Mouse (Mus musculus) stomach, embryonic 14.5 days (tissue): ENCODE measurements at regions not wholly inside any gene's neighbourhood (a gene's known extent, or its start where the extent isn't known, plus 50 kb on each side); places are given as distances from the start of the nearest gene placed in this dataset.

Experiments used
- ATAC-seq: fragments of 200-750 bp; cut with Nextera tagmentation; 2 replicates; pipeline ENCODE4 v1.8.0; 2017; ENCODE audit warnings: low read depth, moderate TSS enrichment; ENCODE audit not compliant: insufficient number of reproducible peaks, insufficient read depth, low FRiP score
- H3K27ac ChIP-seq: fragments of 300-500 bp; sonication (generic); 2 replicates; pipeline ENCODE4 v1.5.1; 2014; ENCODE audit warnings: mild to moderate bottlenecking, low read length, moderate library complexity, mixed read lengths
- H3K27me3 ChIP-seq: fragments of 300-500 bp; sonication (generic); 2 replicates; pipeline ENCODE4 v1.6.1; 2014; ENCODE audit warnings: low read length, control low read depth, mixed read lengths; ENCODE audit not compliant: control insufficient read depth, insufficient read depth
- H3K36me3 ChIP-seq: fragments of 300-500 bp; sonication (generic); 2 replicates; pipeline ENCODE4 v1.6.1; 2014; ENCODE audit warnings: mild to moderate bottlenecking, control low read depth, low read length, moderate library complexity, mixed read lengths; ENCODE audit not compliant: control insufficient read depth, insufficient read depth
- H3K4me1 ChIP-seq: fragments of 300-500 bp; sonication (generic); 2 replicates; pipeline ENCODE4 v1.6.1; 2014; ENCODE audit warnings: low read length, control low read depth, mixed read lengths; ENCODE audit not compliant: control insufficient read depth, insufficient read depth
- H3K4me2 ChIP-seq: fragments of 300-500 bp; sonication (generic); replicated peaks from 2 replicates; pipeline ENCODE4 v1.6.1; 2014; ENCODE audit warnings: low read depth, low read length, control low read depth
- H3K4me3 ChIP-seq: fragments of 300-500 bp; sonication (generic); 2 replicates; pipeline ENCODE4 v1.5.1; 2014; ENCODE audit warnings: low read depth, low read length, control low read depth
- H3K9ac ChIP-seq: fragments of 300-500 bp; sonication (generic); replicated peaks from 2 replicates; pipeline ENCODE4 v1.6.1; 2014; ENCODE audit warnings: low read depth, mild to moderate bottlenecking, control low read depth, low read length, moderate library complexity, mixed read lengths
- H3K9me3 ChIP-seq: fragments of 300-500 bp; sonication (generic); 2 replicates; pipeline ENCODE4 v1.6.1; 2016; ENCODE audit warnings: low read depth, low read length, control low read depth; ENCODE audit not compliant: control insufficient read depth
- WGBS: fragments of 180-500 bp; shearing (Covaris S2); extraction: QIAGEN DNeasy Blood & Tissue Kit; methylation state at CpG from one replicate; pipeline ENCODE4 v1.1.7; 2014; 5-methylcytosine and 5-hydroxymethylcytosine counted together

- H3K27ac ChIP-seq = no peak overlapping the region
- no peaks in the 10 kb centered on the region for H3K27me3 ChIP-seq
- H3K4me2 ChIP-seq = no peak overlapping the region
- H3K4me1 ChIP-seq = no peaks in the 10 kb centered on the region
- H3K36me3 ChIP-seq = no peaks in the 10 kb centered on the region
- H3K9ac ChIP-seq = no peak overlapping the region
- no peaks in the 10 kb centered on the region for H3K9me3 ChIP-seq
- WGBS = 78% methylated on average over 4 of the region's 4 CpGs
- H3K4me3 ChIP-seq = no peak overlapping the region
- ATAC-seq = no peak
These were observed 880.9 kb downstream of the Tmem114 start for GRCm38 (mm10) chr16:7544067-7544466.

DNA sequence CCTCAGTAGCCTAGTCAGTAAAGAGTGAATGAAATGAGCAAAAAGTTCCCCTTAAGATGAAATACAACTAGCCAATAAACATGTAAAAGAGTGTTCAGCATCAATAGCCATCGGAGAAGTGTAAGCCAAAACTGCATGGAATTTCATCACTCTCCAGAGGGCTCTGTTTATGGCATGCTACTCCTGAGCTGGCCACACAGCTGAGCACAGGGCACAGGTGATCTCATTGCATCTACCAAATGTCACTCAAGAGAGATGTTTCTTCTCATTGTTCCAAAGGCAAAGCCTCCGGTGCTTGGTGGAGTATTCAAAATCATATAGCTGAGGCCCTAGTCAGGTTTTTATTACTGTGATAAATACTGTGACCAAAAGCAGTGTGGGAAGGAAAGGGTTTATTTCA, 895.1 kb downstream of the Tmem114 start:
- no peaks in the 10 kb centered on the region for H3K9me3 ChIP-seq
- no peak overlapping the region for H3K27ac ChIP-seq
- no peaks in the 10 kb centered on the region for H3K4me1 ChIP-seq
- ATAC-seq = no peak
- no peak overlapping the region for H3K4me3 ChIP-seq
- H3K27me3 ChIP-seq = no peaks in the 10 kb centered on the region
- H3K36me3 ChIP-seq = no peaks in the 10 kb centered on the region
- no peak overlapping the region for H3K9ac ChIP-seq
- H3K4me2 ChIP-seq = no peak overlapping the region
- 88% methylated on average over 2 of the region's 2 CpGs for WGBS

GRCm38 (mm10) chr16:7528963-7529362, 896.0 kb downstream of the Tmem114 start:
- WGBS = 45% methylated on average over 5 of the region's 5 CpGs
- no peak overlapping the region for H3K27ac ChIP-seq
- no peak overlapping the region for H3K9ac ChIP-seq
- H3K4me2 ChIP-seq = no peak overlapping the region
- H3K9me3 ChIP-seq = no peaks in the 10 kb centered on the region
- ATAC-seq = no peak
- no peaks in the 10 kb centered on the region for H3K4me1 ChIP-seq
- H3K36me3 ChIP-seq = no peaks in the 10 kb centered on the region
- no peak overlapping the region for H3K4me3 ChIP-seq
- H3K27me3 ChIP-seq = no peaks in the 10 kb centered on the region

DNA sequence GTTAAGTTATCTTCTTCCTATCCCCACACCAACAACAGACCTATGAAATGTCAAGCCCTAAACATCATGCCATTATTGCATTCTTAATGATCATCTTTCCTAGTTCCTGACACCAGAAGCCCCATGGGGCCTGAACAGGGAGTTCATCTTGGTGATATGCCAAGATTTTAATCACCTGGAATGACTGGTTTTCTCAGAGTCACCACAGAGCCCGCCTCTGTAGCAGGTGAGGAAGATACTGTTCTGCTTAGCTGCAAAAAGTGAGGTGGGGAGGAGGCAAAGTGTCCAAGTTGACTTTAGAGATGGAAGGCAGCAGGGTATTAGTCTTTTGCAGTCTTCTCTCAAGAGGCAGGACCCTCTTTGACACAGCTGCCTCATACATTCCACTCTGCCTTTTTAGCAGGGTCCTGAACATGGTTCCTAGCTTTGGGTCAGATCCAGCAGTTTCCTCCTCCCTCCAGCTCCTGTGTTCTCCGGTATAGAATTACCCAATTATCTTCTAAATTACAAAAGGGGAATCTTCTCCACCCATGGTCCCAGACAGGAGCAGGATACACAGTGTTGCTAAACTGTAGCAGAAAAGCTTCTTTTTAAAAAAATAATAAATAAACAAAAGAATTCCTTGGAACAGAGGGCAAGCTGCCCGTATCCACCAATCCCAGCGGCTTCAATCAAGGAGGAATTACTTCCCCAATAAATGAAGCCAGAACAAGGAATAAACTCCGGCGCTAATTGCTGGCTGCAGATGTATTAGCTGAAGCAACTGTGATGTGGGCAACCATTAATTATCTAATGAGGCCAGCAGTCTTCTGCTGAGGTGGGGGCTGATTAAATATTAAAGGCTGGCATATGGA, 896.8 kb downstream of the Tmem114 start:
- H3K4me3 ChIP-seq = no peak overlapping the region
- no peak overlapping the region for H3K9ac ChIP-seq
- H3K4me2 ChIP-seq = no peak overlapping the region
- H3K27ac ChIP-seq = no peak overlapping the region
- H3K4me1 ChIP-seq = no peaks in the 10 kb centered on the region
- H3K27me3 ChIP-seq = no peaks in the 10 kb centered on the region
- 60% methylated on average over 6 of the region's 6 CpGs for WGBS
- no peak for ATAC-seq
- no peaks in the 10 kb centered on the region for H3K36me3 ChIP-seq
- H3K9me3 ChIP-seq = no peaks in the 10 kb centered on the region

DNA sequence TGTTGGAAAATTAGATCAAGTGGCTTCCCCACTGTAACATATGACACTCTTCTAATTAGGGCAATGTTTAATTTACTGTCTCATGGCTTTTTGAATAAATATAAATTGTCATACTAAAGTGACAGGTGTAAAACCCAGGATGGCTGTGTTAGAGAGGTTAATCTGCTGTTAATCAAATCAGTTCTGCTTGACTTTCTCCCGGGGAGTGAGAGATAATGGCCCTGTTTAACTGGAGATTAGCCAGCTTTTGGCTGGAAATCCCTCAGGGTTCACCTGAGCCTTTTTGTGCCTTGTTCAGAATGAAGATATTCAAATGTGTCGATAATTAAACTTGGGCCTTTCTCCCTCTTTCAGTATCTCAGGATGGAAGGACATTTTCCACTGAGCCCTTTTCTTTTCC, 906.2 kb downstream of the Tmem114 start:
- no peaks in the 10 kb centered on the region for H3K36me3 ChIP-seq
- no peak overlapping the region for H3K9ac ChIP-seq
- no peak overlapping the region for H3K4me3 ChIP-seq
- no peaks in the 10 kb centered on the region for H3K27me3 ChIP-seq
- WGBS = 63% methylated on average over 2 of the region's 2 CpGs
- H3K27ac ChIP-seq = no peak overlapping the region
- H3K9me3 ChIP-seq = peaks cover 13% of the 10 kb centered on the region; the same call in 1 of the 2 replicates
- no peak for ATAC-seq
- no peak overlapping the region for H3K4me2 ChIP-seq
- no peaks in the 10 kb centered on the region for H3K4me1 ChIP-seq
